Mouse (Mus musculus) midbrain, embryonic 10.5 days (tissue): ENCODE data around the gene Srrt. TPM values are rescaled to one million over a fixed set of nuclear protein-coding genes. Genes with fewer than 3 reads are reported as not detected.

Experiments
- DNase-seq: peaks from one replicate; pipeline ENCODE4 v3.0.0-alpha.2; 2017; ENCODE audit warnings: low spot score
- H3K27ac ChIP-seq: fragments of 300-500 bp; sonication (generic); replicated peaks from 2 replicates; pipeline ENCODE4 v1.5.1; 2016; ENCODE audit warnings: mild to moderate bottlenecking
- H3K27me3 ChIP-seq: fragments of 300-500 bp; sonication (generic); 2 replicates; pipeline ENCODE4 v1.6.1; 2016; ENCODE audit warnings: low read depth, mild to moderate bottlenecking; ENCODE audit not compliant: poor library complexity, severe bottlenecking
- H3K36me3 ChIP-seq: fragments of 300-500 bp; sonication (generic); 2 replicates; pipeline ENCODE4 v1.6.1; 2016; ENCODE audit warnings: mild to moderate bottlenecking, moderate library complexity
- H3K4me1 ChIP-seq: fragments of 300-500 bp; sonication (generic); 2 replicates; pipeline ENCODE4 v1.6.1; 2016
- H3K4me3 ChIP-seq: fragments of 300-500 bp; sonication (generic); 2 replicates; pipeline ENCODE4 v1.5.1; 2016; ENCODE audit warnings: mild to moderate bottlenecking, moderate library complexity
- H3K9me3 ChIP-seq: fragments of 300-500 bp; sonication (generic); replicated peaks from 2 replicates; pipeline ENCODE4 v1.6.1; 2016; ENCODE audit warnings: mild to moderate bottlenecking
- WGBS: fragments of 180-500 bp; shearing (Covaris S2); methylation state at CpG from one replicate; pipeline ENCODE4 v1.1.7; 2016; 5-methylcytosine and 5-hydroxymethylcytosine counted together
- microRNA-seq: library from miRNA; unstranded; fragments of <30 nt; microRNA quantifications from one replicate; pipeline ENCODE4, GENCODE M21; 2017
- polyA plus RNA-seq: library from polyadenylated mRNA; unstranded; fragments of >200 nt; fragmentation: Nextera tagmentation; extraction: Ambion mirVana; gene quantifications from 2 replicates; pipeline ENCODE4 v1.2.1, GENCODE M21; 2016

The Srrt gene
- polyA plus RNA-seq, 1 experiment from 2014 or later: 190 TPM

- Histone ChIP-seq H3K4me3 (peak overlapping the region; percentile 20; the same call in 1 of the 2 replicates), H3K36me3 (no peaks in the 10 kb centered on the region), H3K27me3 (no peaks in the 10 kb centered on the region), H3K27ac (peak overlapping the region; percentile 73), H3K9me3 (peaks cover 6% of the 10 kb centered on the region; the same call in 1 of the 2 replicates), H3K4me1 (peaks cover 16% of the 10 kb centered on the region)
- DNase-seq: no peak
- WGBS: 37% methylated on average over 16 of the region's 18 CpGs
Measured at GRCm38 (mm10) chr5:137268131-137268910, 39.2 kb downstream of the Srrt start.

DNA sequence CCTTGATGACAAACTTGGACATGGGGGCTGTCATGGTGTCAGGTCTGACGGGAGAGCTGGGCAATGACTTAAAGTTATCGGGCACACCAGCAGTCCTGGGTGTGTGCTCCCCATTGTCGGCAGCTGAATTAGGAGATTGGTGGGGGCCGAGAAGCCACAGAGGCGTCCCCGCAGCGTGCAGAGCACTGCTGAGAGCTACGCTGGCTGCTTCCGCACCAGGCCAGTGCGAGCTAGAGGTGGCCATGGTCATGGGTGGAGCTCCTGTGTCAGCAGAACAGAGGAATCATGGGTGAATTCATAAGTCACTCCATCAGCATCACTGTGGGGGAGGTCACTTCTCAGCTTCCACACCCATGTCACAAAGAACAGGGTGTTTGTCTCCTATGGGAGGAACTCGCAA is 42.7 kb downstream of the Srrt start:
- no peaks in the 10 kb centered on the region for H3K9me3 ChIP-seq
- no peak for DNase-seq
- no peak overlapping the region for H3K27ac ChIP-seq
- peaks cover 16% of the 10 kb centered on the region for H3K4me1 ChIP-seq
- H3K36me3 ChIP-seq: no peaks in the 10 kb centered on the region
- WGBS: 92% methylated on average over 11 of the region's 11 CpGs
- H3K27me3 ChIP-seq: no peaks in the 10 kb centered on the region
- H3K4me3 ChIP-seq: no peak overlapping the region

- Histone ChIP-seq H3K27ac (no peak overlapping the region), H3K27me3 (no peaks in the 10 kb centered on the region), H3K4me1 (peaks cover 16% of the 10 kb centered on the region), H3K36me3 (no peaks in the 10 kb centered on the region), H3K4me3 (no peak overlapping the region), H3K9me3 (no peaks in the 10 kb centered on the region)
- DNase-seq: no peak
- 89% methylated on average over 14 of the region's 14 CpGs for WGBS
Measured at GRCm38 (mm10) chr5:137263897-137264720, 43.4 kb downstream of the Srrt start.

Small RNA genes within 50 kb of the gene (microRNA-seq; reads per million reads assigned to microRNA genes)
- gene Mir7036 (1.8 reads per million), gene Mir8116 (0.90 reads per million)

Other genes with a start within 250 kb of the Srrt start
- gene Serpine1, start 235.4 kb downstream of the Srrt start, polyA plus RNA-seq: 0.07 and 0.11 TPM in 2 replicates
- 3.9 and 5.4 TPM in 2 replicates for gene Trim56, start 191.5 kb downstream of the Srrt start, polyA plus RNA-seq
- not detected in 2 replicates for gene Muc3, start 158.4 kb downstream of the Srrt start, polyA plus RNA-seq
- 0.14 TPM in 1 of 2 replicates, not detected in the other for gene Muc3a, start 95.3 kb downstream of the Srrt start, polyA plus RNA-seq
- 3.4 and 4.8 TPM in 2 replicates for gene Ache, start 20.2 kb downstream of the Srrt start, polyA plus RNA-seq
- 9.6 and 11.0 TPM in 2 replicates for gene Ufsp1, start 13.0 kb downstream of the Srrt start, polyA plus RNA-seq
- 61.0 and 61.1 TPM in 2 replicates for gene Trip6, start 6.7 kb upstream of the Srrt start, polyA plus RNA-seq
- gene Slc12a9, start 25.9 kb upstream of the Srrt start, polyA plus RNA-seq: 12.0 and 14.3 TPM in 2 replicates
- gene Ephb4, start 42.4 kb upstream of the Srrt start, polyA plus RNA-seq: 28.9 and 30.0 TPM in 2 replicates
- 0.07 and 0.09 TPM in 2 replicates for gene Zan, start 169.4 kb upstream of the Srrt start, polyA plus RNA-seq
- gene Pop7, start 194.8 kb upstream of the Srrt start, polyA plus RNA-seq: 54.1 and 55.3 TPM in 2 replicates
- 15.1 and 16.4 TPM in 2 replicates for gene Gigyf1, start 210.9 kb upstream of the Srrt start, polyA plus RNA-seq
- gene Epo, start 225.6 kb upstream of the Srrt start, polyA plus RNA-seq: 2.6 and 5.5 TPM in 2 replicates
- gene Gnb2, start 225.8 kb upstream of the Srrt start, polyA plus RNA-seq: 400 and 414 TPM in 2 replicates
- gene Actl6b, start 245.8 kb upstream of the Srrt start, polyA plus RNA-seq: 9.4 and 27.5 TPM in 2 replicates